Comparison of ENCODE assay signal across 13 mouse cellular contexts in the genomic region with DNA sequence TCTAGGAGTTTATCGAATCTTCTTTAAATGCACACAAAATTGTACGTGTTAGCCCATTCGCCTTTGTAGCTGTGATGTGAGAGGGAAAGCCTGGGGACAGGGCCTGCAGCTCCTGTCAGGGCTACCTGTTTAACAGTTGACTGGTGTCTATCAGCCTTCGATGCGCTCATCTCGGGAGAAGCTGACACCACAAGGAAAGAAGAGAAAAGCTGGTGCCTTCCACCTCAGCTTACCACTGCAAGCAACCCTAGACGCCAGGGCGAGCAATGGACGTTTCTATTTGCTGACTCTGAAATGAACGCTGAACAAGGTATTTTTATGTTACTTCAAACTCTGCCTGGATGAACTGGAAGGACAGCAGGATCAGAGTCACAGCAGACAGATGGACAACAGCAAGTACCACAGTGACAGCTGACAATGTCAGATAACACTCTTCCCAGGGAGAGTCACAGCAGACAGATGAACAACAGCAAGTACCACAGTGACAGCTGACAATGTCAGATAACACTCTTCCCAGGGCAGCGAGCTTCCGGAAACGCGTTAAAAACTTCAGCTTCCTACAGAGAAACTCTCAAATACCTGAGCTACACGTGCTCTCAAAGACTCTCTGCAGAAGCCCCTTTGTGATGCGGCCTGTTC. TPM values are rescaled to one million over a fixed set of nuclear protein-coding genes. Genes with fewer than 3 reads are reported as not detected.
DNase-seq lines count a peak whose midpoint lies in the region; ATAC-seq and TF ChIP-seq lines count a peak whose summit lies in the region.
"Had no signal": no experiment of that assay in that cellular context is flagged by ENCODE, and none has a peak within 500 bp of the region (broad histone marks: within the 10 kb centered on the region; RNA-seq: fewer than 3 reads in every experiment).

No protein-coding gene starts in this region.

- TF ChIP-seq POLR2A in lung, adult 2 months (IDR thresholded peaks at IDR 0.05; ENCODE audit: borderline replicate concordance, extremely low read depth, low read depth, low read length): no peak
- TF ChIP-seq POLR2A in myocyte (IDR thresholded peaks at IDR 0.05; ENCODE audit: insufficient read length, low read depth): no peak

- no peak for DNase-seq in heart, postnatal 36 days
- no peak for DNase-seq in lung, postnatal 0 days (ENCODE audit: low spot score)
- no peak for DNase-seq in lung, adult 2 months
- DNase-seq in liver: peak; percentile 82
- DNase-seq in urinary bladder, postnatal 25 days (ENCODE audit: low spot score): no peak
- no peak for DNase-seq in frontal cortex, postnatal 25 days (ENCODE audit: low spot score in 2 of 2)
- DNase-seq: adrenal gland, postnatal 36 days; cerebellum, adult 9-10 months; kidney, adult 8-10 months; thymus, postnatal 36 days had no signal

- peak overlapping the region; percentile 57 for H3K4me2 ChIP-seq in heart, embryonic 11.5 days
- H3K4me2 ChIP-seq in lung, postnatal 0 days (replicated peaks; ENCODE audit: low read depth, low read length): no peak overlapping the region
- H3K4me2 ChIP-seq in myocyte (ENCODE audit: low read depth): peak overlapping the region; percentile 20

- TF ChIP-seq CTCF in lung, postnatal 0 days (IDR thresholded peaks at IDR 0.05): no peak
- TF ChIP-seq CTCF in lung, adult 2 months (IDR thresholded peaks at IDR 0.05; ENCODE audit: insufficient read depth, low read length): no peak

- H3K4me3 ChIP-seq in heart, embryonic 11.5 days (ENCODE audit: low read depth, low read length): no peak overlapping the region
- H3K4me3 ChIP-seq in lung, postnatal 0 days (ENCODE audit: low read depth, low read length): no peak overlapping the region
- H3K4me3 ChIP-seq in lung, adult 2 months (replicated peaks; ENCODE audit: extremely low read depth, low read depth, low read length): no peak overlapping the region
- H3K4me3 ChIP-seq in myocyte: no peak overlapping the region
- H3K4me3 ChIP-seq: layer of hippocampus, adult 2 months had no signal

- no peak overlapping the region for H3ac ChIP-seq in myocyte (ENCODE audit: control insufficient read depth, insufficient read length)

- peaks cover 12% of the 10 kb centered on the region for H3K4me1 ChIP-seq in heart, embryonic 11.5 days (ENCODE audit: control insufficient read depth, insufficient read depth, low read length)
- no peaks in the 10 kb centered on the region for H3K4me1 ChIP-seq in lung, postnatal 0 days (ENCODE audit: insufficient read depth, low read depth, low read length)
- no peaks in the 10 kb centered on the region; the same call in 1 of the 2 replicates for H3K4me1 ChIP-seq in lung, adult 2 months (ENCODE audit: control insufficient read depth, insufficient read depth, low read length)

- peaks cover 34% of the 10 kb centered on the region for H3K79me2 ChIP-seq in myocyte (ENCODE audit: control insufficient read depth, insufficient read depth)

- peak; percentile 97 for ATAC-seq in heart, embryonic 11.5 days (replicated peaks; ENCODE audit: insufficient number of reproducible peaks, low FRiP score, low TSS enrichment)
- peak; percentile 33; the same call in 1 of the 2 replicates for ATAC-seq in lung, postnatal 0 days

- H3K36me3 ChIP-seq in heart, embryonic 11.5 days (ENCODE audit: control insufficient read depth, insufficient read depth, low read length): 0 out of 2 replicates have a peak, but pooled peaks cover 4% of the 10 kb centered on the region
- 0 out of 2 replicates have a peak, but pooled peaks cover 6% of the 10 kb centered on the region for H3K36me3 ChIP-seq in lung, postnatal 0 days (ENCODE audit: insufficient read depth, low read length)
- H3K36me3 ChIP-seq in myocyte (ENCODE audit: control insufficient read depth, insufficient read depth): peaks cover 21% of the 10 kb centered on the region

- peak overlapping the region; percentile 88 for H3K27ac ChIP-seq in heart, embryonic 11.5 days (ENCODE audit: low read depth, low read length)
- H3K27ac ChIP-seq in lung, postnatal 0 days (ENCODE audit: low read length): no peak overlapping the region
- H3K27ac ChIP-seq: layer of hippocampus, adult 2 months had no signal

- H3K27me3 ChIP-seq in heart, embryonic 11.5 days (ENCODE audit: control insufficient read depth, insufficient read depth, low read length): no peaks in the 10 kb centered on the region
- no peaks in the 10 kb centered on the region for H3K27me3 ChIP-seq in lung, postnatal 0 days (replicated peaks; ENCODE audit: insufficient read depth, low read length)
- no peaks in the 10 kb centered on the region for H3K27me3 ChIP-seq in myocyte (ENCODE audit: control insufficient read depth, insufficient read depth, insufficient read length)

- H3K9me3 ChIP-seq in heart, embryonic 11.5 days (replicated peaks; ENCODE audit: control insufficient read depth, low read length): no peaks in the 10 kb centered on the region
- H3K9me3 ChIP-seq in lung, postnatal 0 days (ENCODE audit: low read length): no peaks in the 10 kb centered on the region

- intact Hi-C loops in heart, postnatal 36 days (cut with DNase I): no loop called here

- no peak for TF ChIP-seq EP300 in lung, postnatal 0 days (IDR thresholded peaks at IDR 0.05)

- 40% methylated on average over 16 of the region's 16 CpGs for WGBS in heart, embryonic 11.5 days (ENCODE audit: insufficient replicate concordance)
- 82% methylated on average over 16 of the region's 16 CpGs for WGBS in lung, postnatal 0 days
- 81% methylated on average over 16 of the region's 16 CpGs for WGBS in lung, adult 2 months

- 0 out of 2 replicates have a peak overlapping the region, but pooled peaks have one; percentile 36 for H3K9ac ChIP-seq in heart, embryonic 11.5 days (ENCODE audit: low read depth, low read length)
- no peak overlapping the region for H3K9ac ChIP-seq in lung, postnatal 0 days (replicated peaks; ENCODE audit: low read depth)

TF ChIP-seq in myocyte, 11 proteins besides CTCF, POLR2A, EP300 and RAD21:
- TF ChIP-seq SRF (IDR thresholded peaks at IDR 0.05; ENCODE audit: control insufficient read depth, insufficient read length, low read depth) (no peak), E2F4 (IDR thresholded peaks at IDR 0.05; ENCODE audit: insufficient read depth) (no peak), TCF12 (IDR thresholded peaks at IDR 0.05; ENCODE audit: insufficient read depth, poor library complexity, severe bottlenecking) (peak; percentile 88), MYOG (IDR thresholded peaks at IDR 0.05; ENCODE audit: control insufficient read depth in 1 of 3, insufficient read depth in 1 of 3, insufficient read length in 2 of 3, low read depth in 2 of 3) (peak; percentile 77 to 99 (median 95)), MYOD1 (IDR thresholded peaks at IDR 0.05; ENCODE audit: control insufficient read depth in 1 of 3, insufficient read length in 2 of 3, low read depth in 2 of 3) (peak; percentile 82 to 97 (median 93)), TCF3 (IDR thresholded peaks at IDR 0.05; ENCODE audit: insufficient read length, low read depth) (peak; percentile 91), POLR2AphosphoS2 (IDR thresholded peaks at IDR 0.05; ENCODE audit: insufficient read length, low read depth) (no peak), MAX (IDR thresholded peaks at IDR 0.05; ENCODE audit: low read depth) (no peak)

RNA-seq across cellular contexts. Expression of a gene that starts 14.1 kb away (rescaled TPM):
- polyA plus RNA-seq in heart, embryonic 11.5 days (2014; fragmentation: Nextera tagmentation; extraction: Ambion mirVana): 62.2 and 72.3 TPM in 2 replicates
- 100 to 1,000 TPM; 143 to 150 TPM for total RNA-seq in heart, postnatal 36 days (2021)
- polyA plus RNA-seq in lung, postnatal 0 days (2015; fragmentation: Nextera tagmentation; extraction: Ambion mirVana): 11.2 and 12.1 TPM in 2 replicates
- 5.3 and 7.0 TPM in 2 replicates for polyA plus RNA-seq in lung, adult 2 months (2012; rRNA removed)
- polyA plus RNA-seq in myocyte (2012; fragmentation: generic; extraction: Trizol): 23.3 TPM
